Mouse (Mus musculus): ENCODE measurements around the gene Vmn1r113.
"Not testable (repeated sequence)": the region's sequence is repeated elsewhere in the genome, so short reads cannot be mapped to it uniquely, and the experiment has no call there.

Vmn1r113 gene

GRCm38 (mm10) chr7:20786985-20787384, at the start of gene Vmn1r113:
Vmn1r113 (plus strand) TSS chr7:20787285.
- DNase-seq (ENCODE audit: low spot score in 2 of 2), result not testable (repeated sequence)

- not testable (repeated sequence) for DNase-seq (ENCODE audit: low spot score in 2 of 2)
Measured at GRCm38 (mm10) chr7:20770885-20771284, 16.2 kb upstream of the Vmn1r113 start, which contains the start of gene Vmn1r112. Vmn1r112 (plus strand) TSS chr7:20771185.

GRCm38 (mm10) chr7:20812086-20812485, 25.0 kb downstream of the Vmn1r113 start, which contains the start of gene Vmn1r114:
Vmn1r114 (minus strand) TSS chr7:20812186.
- DNase-seq (ENCODE audit: low spot score in 2 of 2), result not testable (repeated sequence)
